Mouse (Mus musculus) bone marrow, adult 2 months (tissue): ENCODE data around the gene Atp1b2.
A peak's percentile ranks its signal among the peaks of the same experiment; 100 is the strongest.

Source experiments
- CTCF ChIP-seq: fragments of 200-500 bp; IDR thresholded peaks from 2 replicates; pipeline ENCODE4 v1.5.1; 2011; ENCODE audit warnings: low read length, control low read depth; ENCODE audit not compliant: control insufficient read depth, insufficient read depth
- POLR2A ChIP-seq: fragments of 200-500 bp; IDR thresholded peaks from 2 replicates; pipeline ENCODE4 v1.6.1; 2011; ENCODE audit warnings: low read depth, mild to moderate bottlenecking, control low read depth, low read length, borderline replicate concordance; ENCODE audit not compliant: control insufficient read depth

DNA sequence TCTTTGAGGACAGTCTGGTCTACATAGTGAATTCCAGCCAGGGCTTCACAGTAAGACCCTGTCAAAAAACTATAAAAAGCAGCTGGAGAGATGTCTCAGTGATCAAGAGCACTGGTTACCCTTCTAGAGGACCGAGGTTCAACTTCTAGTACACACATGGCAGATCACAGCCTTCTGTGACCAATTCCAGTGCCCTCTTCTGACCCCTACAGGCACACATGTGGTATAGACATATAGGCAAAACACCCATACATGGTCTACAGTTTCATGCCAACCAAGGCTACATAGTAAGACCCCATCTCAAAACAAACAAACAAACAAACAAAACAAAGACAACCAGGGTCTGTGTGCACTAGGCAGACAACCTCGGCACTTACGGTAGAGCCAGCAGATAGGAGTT lies 30.5 kb downstream of the Atp1b2 start:
- TF ChIP-seq CTCF = peak; percentile 42
- no peak for TF ChIP-seq POLR2A
